Mouse (Mus musculus) neural tube, embryonic 15.5 days (tissue): ENCODE data around the gene Clec12b. TPM values are rescaled to one million over a fixed set of nuclear protein-coding genes. Genes with fewer than 3 reads are reported as not detected.

Experiments used
- ATAC-seq: fragments of 200-750 bp; cut with Nextera tagmentation; 2 replicates; pipeline ENCODE4 v1.8.0; 2017; ENCODE audit warnings: mild to moderate bottlenecking, moderate TSS enrichment, moderate library complexity; ENCODE audit not compliant: low FRiP score
- H3K27ac ChIP-seq: fragments of 300-500 bp; sonication (generic); replicated peaks from 2 replicates; pipeline ENCODE4 v1.5.1; 2015; ENCODE audit warnings: mild to moderate bottlenecking, inconsistent platforms
- H3K27me3 ChIP-seq: fragments of 300-500 bp; sonication (generic); replicated peaks from 2 replicates; pipeline ENCODE4 v1.6.1; 2015; ENCODE audit warnings: inconsistent platforms
- H3K36me3 ChIP-seq: fragments of 300-500 bp; sonication (generic); 2 replicates; pipeline ENCODE4 v1.6.1; 2015; ENCODE audit warnings: inconsistent platforms
- H3K4me1 ChIP-seq: fragments of 300-500 bp; sonication (generic); 2 replicates; pipeline ENCODE4 v1.6.1; 2015; ENCODE audit warnings: inconsistent platforms
- H3K4me2 ChIP-seq: fragments of 300-500 bp; sonication (generic); 2 replicates; pipeline ENCODE4 v1.6.1; 2015; ENCODE audit warnings: inconsistent platforms, mild to moderate bottlenecking, moderate library complexity
- H3K4me3 ChIP-seq: fragments of 300-500 bp; sonication (generic); replicated peaks from 2 replicates; pipeline ENCODE4 v1.5.1; 2015; ENCODE audit warnings: mild to moderate bottlenecking, inconsistent platforms
- H3K9ac ChIP-seq: fragments of 300-500 bp; sonication (generic); replicated peaks from 2 replicates; pipeline ENCODE4 v1.6.1; 2015; ENCODE audit warnings: mild to moderate bottlenecking, inconsistent platforms
- H3K9me3 ChIP-seq: fragments of 300-500 bp; sonication (generic); replicated peaks from 2 replicates; pipeline ENCODE4 v1.6.1; 2016; ENCODE audit warnings: inconsistent platforms
- WGBS: fragments of 180-500 bp; shearing (Covaris S2); methylation state at CpG from one replicate; pipeline ENCODE4 v1.1.7; 2015; ENCODE audit warnings: mixed read lengths; 5-methylcytosine and 5-hydroxymethylcytosine counted together
- polyA plus RNA-seq: library from polyadenylated mRNA; unstranded; fragments of >200 nt; fragmentation: Nextera tagmentation; extraction: Ambion mirVana; gene quantifications from 2 replicates; pipeline ENCODE4 v1.2.1, GENCODE M21; 2015

Clec12b gene
- 0.23 TPM in 2 replicates for polyA plus RNA-seq

- Histone ChIP-seq H3K9me3 (no peaks in the 10 kb centered on the region), H3K4me1 (no peaks in the 10 kb centered on the region), H3K27ac (no peak within 1 kb of the TSS), H3K4me2 (no peak within 1 kb of the TSS), H3K9ac (no peak within 1 kb of the TSS), H3K4me3 (no peak within 1 kb of the TSS), H3K27me3 (no peaks in the 10 kb centered on the region), H3K36me3 (no peaks in the 10 kb centered on the region)
- no peak for ATAC-seq
- WGBS = 61% methylated on average over 2 of the region's 2 CpGs
Observed at GRCm38 (mm10) chr6:129385774-129386173, at the start of gene Clec12b. Gene Clec12b (minus strand): TSS chr6:129385874.

- no peak overlapping the region for H3K4me3 ChIP-seq
- no peak overlapping the region for H3K27ac ChIP-seq
- WGBS = 53% methylated on average over 5 of the region's 5 CpGs
- H3K9ac ChIP-seq = no peak overlapping the region
- no peaks in the 10 kb centered on the region for H3K4me1 ChIP-seq
- no peaks in the 10 kb centered on the region for H3K27me3 ChIP-seq
- H3K4me2 ChIP-seq = no peak overlapping the region
- H3K9me3 ChIP-seq = no peaks in the 10 kb centered on the region
- no peaks in the 10 kb centered on the region for H3K36me3 ChIP-seq
- ATAC-seq = no peak
Observed at GRCm38 (mm10) chr6:129434239-129434638, 48.6 kb upstream of the Clec12b start.

DNA sequence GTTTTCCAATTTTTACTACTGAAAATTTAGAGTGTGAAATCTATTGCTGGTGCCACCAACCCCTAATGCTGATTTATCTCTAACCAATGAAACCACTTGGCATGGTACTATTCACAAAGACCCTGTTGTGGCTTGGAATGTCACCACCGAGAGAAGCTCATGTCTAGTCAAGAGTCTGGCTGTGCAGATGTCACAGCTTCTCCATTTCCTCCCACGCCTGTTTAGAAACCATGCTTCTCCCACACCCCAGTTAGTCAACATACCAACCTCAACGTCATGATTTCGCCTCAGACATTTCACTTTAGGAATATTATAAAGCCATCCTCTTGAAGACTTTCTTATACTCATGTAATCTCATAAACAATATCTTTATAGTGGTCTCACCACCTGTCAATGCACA, 41.6 kb upstream of the Clec12b start:
- Histone ChIP-seq H3K4me2 (no peak overlapping the region), H3K27ac (no peak overlapping the region), H3K9ac (no peak overlapping the region), H3K9me3 (no peaks in the 10 kb centered on the region), H3K36me3 (no peaks in the 10 kb centered on the region), H3K4me1 (no peaks in the 10 kb centered on the region), H3K4me3 (no peak overlapping the region), H3K27me3 (no peaks in the 10 kb centered on the region)
- no peak for ATAC-seq
- 81% methylated on average over 4 of the region's 4 CpGs for WGBS

DNA sequence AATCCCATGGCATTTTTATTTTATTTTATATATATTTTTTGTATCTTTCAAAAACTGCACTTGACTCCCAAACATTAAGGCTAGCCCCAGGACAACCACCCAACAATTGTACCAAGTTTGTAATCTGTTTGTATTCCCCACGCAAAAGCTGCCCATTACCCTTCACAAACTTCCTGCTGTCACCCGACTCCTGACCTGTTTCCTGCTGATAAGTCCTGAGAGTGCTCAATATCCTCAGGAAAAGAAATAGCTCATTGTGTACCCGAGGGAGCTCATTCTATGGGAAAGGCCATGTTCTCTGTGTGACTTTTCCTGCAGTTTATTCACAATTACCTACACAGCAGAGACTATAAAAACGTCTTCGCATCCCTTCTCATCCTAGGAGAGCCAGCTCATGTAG, 40.1 kb upstream of the Clec12b start:
- WGBS = 39% methylated on average over 5 of the region's 5 CpGs
- Histone ChIP-seq H3K4me2 (no peak overlapping the region), H3K27ac (no peak overlapping the region), H3K9me3 (no peaks in the 10 kb centered on the region), H3K4me3 (no peak overlapping the region), H3K9ac (no peak overlapping the region), H3K4me1 (no peaks in the 10 kb centered on the region), H3K27me3 (no peaks in the 10 kb centered on the region), H3K36me3 (no peaks in the 10 kb centered on the region)
- ATAC-seq = no peak

- Histone ChIP-seq H3K9ac (no peak overlapping the region), H3K9me3 (no peaks in the 10 kb centered on the region), H3K27me3 (no peaks in the 10 kb centered on the region), H3K4me1 (no peaks in the 10 kb centered on the region), H3K4me2 (no peak overlapping the region), H3K36me3 (no peaks in the 10 kb centered on the region), H3K27ac (no peak overlapping the region), H3K4me3 (no peak overlapping the region)
- 78% methylated on average over 5 of the region's 5 CpGs for WGBS
- ATAC-seq = no peak
Observed at GRCm38 (mm10) chr6:129425217-129425616, 39.5 kb upstream of the Clec12b start.

- Histone ChIP-seq H3K9me3 (no peaks in the 10 kb centered on the region), H3K27ac (no peak overlapping the region), H3K4me3 (no peak overlapping the region), H3K9ac (no peak overlapping the region), H3K36me3 (no peaks in the 10 kb centered on the region), H3K4me1 (no peaks in the 10 kb centered on the region), H3K4me2 (0 out of 2 replicates have a peak overlapping the region, but pooled peaks have one; percentile 5), H3K27me3 (no peaks in the 10 kb centered on the region)
- ATAC-seq = peak; percentile 79
- WGBS = 13% methylated on average over 1 of the region's 1 CpGs
Observed at GRCm38 (mm10) chr6:129423734-129424072, 38.0 kb upstream of the Clec12b start.

DNA sequence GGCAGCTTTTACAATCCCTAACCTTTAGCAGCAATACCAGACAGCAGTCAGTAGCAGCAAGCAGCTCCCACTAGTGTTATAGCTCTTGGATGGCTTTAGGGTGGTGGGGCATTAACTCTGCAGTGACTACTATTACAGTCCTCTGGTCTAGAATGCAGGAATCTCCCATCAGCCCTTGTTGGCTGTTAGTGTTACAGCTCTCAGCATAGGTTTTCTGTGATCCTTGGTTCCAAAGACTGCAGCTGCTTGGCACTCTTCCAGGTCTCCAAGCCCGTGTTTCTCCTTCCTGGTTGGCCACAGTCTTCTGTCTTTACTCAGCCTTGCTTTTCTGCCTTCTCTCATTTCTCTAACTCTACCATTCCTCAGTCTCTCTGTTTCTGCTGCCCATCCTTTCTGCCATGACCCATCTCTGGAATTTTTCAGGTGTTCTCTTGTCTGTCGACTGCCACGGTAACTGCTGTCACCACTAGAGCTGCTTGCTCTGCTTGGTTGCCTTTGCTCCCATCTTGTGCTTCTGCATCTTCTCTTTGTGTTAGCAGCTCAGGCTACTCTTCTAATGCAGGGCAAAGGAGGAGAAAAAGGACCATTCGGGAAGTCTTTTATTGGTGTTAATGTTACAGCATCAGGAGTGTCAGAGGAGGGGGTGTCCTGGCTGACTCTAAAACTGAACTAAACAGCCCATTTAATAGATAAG, 37.5 kb upstream of the Clec12b start:
- WGBS = 75% methylated on average over 4 of the region's 4 CpGs
- Histone ChIP-seq H3K4me3 (no peak overlapping the region), H3K4me2 (0 out of 2 replicates have a peak overlapping the region, but pooled peaks have one; percentile 5), H3K9ac (no peak overlapping the region), H3K27me3 (no peaks in the 10 kb centered on the region), H3K27ac (no peak overlapping the region), H3K36me3 (no peaks in the 10 kb centered on the region), H3K9me3 (no peaks in the 10 kb centered on the region), H3K4me1 (no peaks in the 10 kb centered on the region)
- ATAC-seq = peak; percentile 40; the same call in 1 of the 2 replicates

DNA sequence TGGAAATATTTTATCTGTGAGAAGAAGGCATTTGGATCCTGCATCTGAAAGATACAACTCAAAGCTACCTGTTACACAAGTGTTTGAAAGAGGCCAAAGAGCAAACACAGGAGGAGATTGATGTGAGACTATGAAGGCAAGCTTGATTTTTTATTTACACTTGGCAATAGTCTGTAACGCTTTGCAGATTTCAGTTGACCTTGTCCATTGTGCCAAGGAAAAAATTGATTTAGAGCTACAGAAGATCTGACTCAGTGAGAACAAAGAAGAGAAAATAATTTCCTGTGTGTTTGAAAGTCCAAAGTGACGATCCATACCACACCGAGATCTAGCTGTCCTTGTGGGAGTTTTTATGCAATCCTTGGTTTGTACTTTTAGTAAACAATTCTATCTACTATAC, 36.6 kb upstream of the Clec12b start:
- H3K9me3 ChIP-seq = no peaks in the 10 kb centered on the region
- H3K27ac ChIP-seq = no peak overlapping the region
- H3K4me1 ChIP-seq = no peaks in the 10 kb centered on the region
- H3K4me3 ChIP-seq = no peak overlapping the region
- H3K36me3 ChIP-seq = no peaks in the 10 kb centered on the region
- no peak overlapping the region for H3K4me2 ChIP-seq
- no peak overlapping the region for H3K9ac ChIP-seq
- no peaks in the 10 kb centered on the region for H3K27me3 ChIP-seq
- ATAC-seq = no peak
- WGBS = 90% methylated on average over 3 of the region's 3 CpGs

DNA sequence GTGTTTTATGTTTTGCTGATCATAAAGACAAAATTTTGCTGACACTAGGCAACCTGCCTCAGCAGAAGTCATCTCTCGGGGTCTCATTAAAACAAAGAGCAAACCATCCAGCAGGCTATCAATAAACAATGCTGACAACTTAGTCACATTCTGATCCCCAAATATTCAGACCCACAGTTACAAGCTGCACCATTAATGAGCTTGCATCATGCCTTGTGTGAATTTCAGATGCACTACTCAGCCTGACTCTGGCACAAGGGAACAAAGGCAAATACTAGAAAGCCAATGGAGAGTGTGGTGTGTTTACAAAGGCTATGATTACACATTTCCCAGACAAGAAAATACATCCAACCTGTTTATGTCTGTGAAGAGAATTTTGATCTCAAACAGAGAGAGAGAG, 28.5 kb upstream of the Clec12b start:
- Histone ChIP-seq H3K27ac (no peak overlapping the region), H3K4me3 (no peak overlapping the region), H3K9ac (no peak overlapping the region), H3K9me3 (no peaks in the 10 kb centered on the region), H3K36me3 (no peaks in the 10 kb centered on the region), H3K4me1 (no peaks in the 10 kb centered on the region), H3K4me2 (no peak overlapping the region), H3K27me3 (no peaks in the 10 kb centered on the region)
- ATAC-seq = no peak; the same call in 1 of the 2 replicates
- whole genome bisulfite sequencing = 92% methylated on average over 1 of the region's 1 CpGs

GRCm38 (mm10) chr6:129408562-129408961, 22.9 kb upstream of the Clec12b start, which contains the start of gene Clec9a:
Gene Clec9a (plus strand): TSS chr6:129408862.
- ATAC-seq = no peak
- H3K9me3 ChIP-seq = no peaks in the 10 kb centered on the region
- WGBS = 83% methylated on average over 2 of the region's 2 CpGs
- H3K9ac ChIP-seq = no peak within 1 kb of the TSS
- H3K27me3 ChIP-seq = no peaks in the 10 kb centered on the region
- no peak within 1 kb of the TSS for H3K27ac ChIP-seq
- H3K4me1 ChIP-seq = no peaks in the 10 kb centered on the region
- no peak within 1 kb of the TSS for H3K4me3 ChIP-seq
- no peaks in the 10 kb centered on the region for H3K36me3 ChIP-seq
- no peak within 1 kb of the TSS for H3K4me2 ChIP-seq

GRCm38 (mm10) chr6:129407324-129407723, 21.6 kb upstream of the Clec12b start:
- H3K27me3 ChIP-seq = no peaks in the 10 kb centered on the region
- H3K4me1 ChIP-seq = no peaks in the 10 kb centered on the region
- H3K9ac ChIP-seq = no peak overlapping the region
- no peaks in the 10 kb centered on the region for H3K9me3 ChIP-seq
- no peak for ATAC-seq
- H3K4me2 ChIP-seq = no peak overlapping the region
- 56% methylated on average over 2 of the region's 2 CpGs for WGBS
- H3K36me3 ChIP-seq = no peaks in the 10 kb centered on the region
- no peak overlapping the region for H3K27ac ChIP-seq
- H3K4me3 ChIP-seq = no peak overlapping the region

DNA sequence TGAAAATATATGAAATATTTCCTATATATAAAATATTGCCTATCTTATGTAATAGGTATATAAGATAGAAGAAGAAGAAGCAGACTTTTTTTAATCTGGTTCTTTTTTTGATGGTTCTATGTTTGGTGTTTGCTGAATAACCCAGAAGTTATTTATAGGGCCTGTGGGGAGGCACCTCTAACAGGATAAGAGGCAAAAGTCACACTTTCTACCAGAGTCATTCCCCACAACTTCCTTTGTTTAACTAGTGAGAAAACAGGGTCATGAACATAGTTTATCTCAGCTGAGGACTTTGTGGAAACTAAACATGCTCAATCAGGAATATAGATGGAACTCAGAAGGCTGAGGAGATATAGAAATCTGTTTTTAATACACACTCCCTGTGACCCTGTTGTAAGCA, 20.3 kb upstream of the Clec12b start:
- no peaks in the 10 kb centered on the region for H3K4me1 ChIP-seq
- no peaks in the 10 kb centered on the region for H3K9me3 ChIP-seq
- ATAC-seq = no peak

More for the DNA sequence above, 20.3 kb upstream of the Clec12b start:
- Histone ChIP-seq H3K27ac (no peak overlapping the region), H3K36me3 (no peaks in the 10 kb centered on the region), H3K27me3 (no peaks in the 10 kb centered on the region), H3K4me2 (no peak overlapping the region), H3K4me3 (no peak overlapping the region), H3K9ac (no peak overlapping the region)
